Mouse (Mus musculus): ENCODE data around the gene Gtf2e1. TPM values are rescaled to one million over a fixed set of nuclear protein-coding genes. Genes with fewer than 3 reads are reported as not detected.

Gene Gtf2e1
- 45.4 and 50.1 TPM in 2 replicates for polyA plus RNA-seq (2014; fragmentation: Nextera tagmentation; extraction: Ambion mirVana)

GRCm38 (mm10) chr16:37539611-37540580 is at the start of gene Gtf2e1, which contains the start of gene Rabl3:
Gene Gtf2e1 (minus strand): TSS chr16:37539789.
Gene Rabl3 (plus strand): TSS chr16:37539885.
- Histone ChIP-seq H3K9ac (ENCODE audit: low read length) (peak within 1 kb of the TSS; percentile 84), H3K4me3 (ENCODE audit: low read depth, low read length) (peak within 1 kb of the TSS; percentile 84), H3K4me2 (ENCODE audit: low read depth, severe bottlenecking) (peak within 1 kb of the TSS; percentile 80), H3K4me1 (ENCODE audit: control insufficient read depth, insufficient read depth, low read length) (0 out of 2 replicates have a peak, but pooled peaks cover 2% of the 10 kb centered on the region), H3K9me3 (ENCODE audit: control insufficient read depth, low read length) (no peaks in the 10 kb centered on the region), H3K36me3 (ENCODE audit: control insufficient read depth, insufficient read depth, low read length) (no peaks in the 10 kb centered on the region; the same call in 1 of the 2 replicates), H3K27ac (replicated peaks; ENCODE audit: low read depth, low read length) (peak within 1 kb of the TSS; percentile 80), H3K27me3 (ENCODE audit: control insufficient read depth, insufficient read depth, low read length) (no peaks in the 10 kb centered on the region)
- DNase-seq (ENCODE audit: low spot score) (peak; percentile 96), ATAC-seq (ENCODE audit: insufficient number of reproducible peaks, low FRiP score, low TSS enrichment, low read depth) (peak; percentile 100)
- 2% methylated on average over 41 of the region's 41 CpGs for WGBS

DNA sequence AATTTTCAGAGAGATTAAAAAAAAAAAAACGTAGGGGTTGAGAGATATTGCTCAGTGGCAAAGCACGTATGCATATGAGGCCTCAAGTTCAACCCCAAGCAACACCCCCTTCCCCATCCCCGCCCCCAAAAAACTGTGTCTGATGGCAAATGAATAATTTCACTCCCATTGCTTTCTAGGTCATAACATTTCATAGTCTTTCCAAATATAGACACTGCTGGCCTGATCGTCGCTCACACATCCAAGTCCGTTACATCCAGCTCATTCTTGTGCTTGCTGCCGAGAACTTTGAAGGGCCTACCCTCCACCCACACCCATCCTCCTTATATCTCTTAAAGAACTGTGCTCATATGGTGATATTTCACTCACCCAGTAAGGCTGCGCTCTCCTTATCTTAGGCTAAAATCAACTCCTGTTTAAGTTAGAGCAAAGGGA is 45.6 kb upstream of the Gtf2e1 start:
- H3K36me3 ChIP-seq (ENCODE audit: control insufficient read depth, insufficient read depth, low read length): no peaks in the 10 kb centered on the region
- 0 out of 2 replicates have a peak, but pooled peaks cover 4% of the 10 kb centered on the region for H3K4me1 ChIP-seq (ENCODE audit: control insufficient read depth, insufficient read depth, low read length)
- H3K9ac ChIP-seq (ENCODE audit: low read length): no peak overlapping the region
- no peak overlapping the region for H3K4me3 ChIP-seq (ENCODE audit: low read depth, low read length)
- no peaks in the 10 kb centered on the region for H3K9me3 ChIP-seq (ENCODE audit: control insufficient read depth, low read length)
- WGBS: 76% methylated on average over 8 of the region's 8 CpGs
- ATAC-seq (ENCODE audit: insufficient number of reproducible peaks, low FRiP score, low TSS enrichment, low read depth) (0 out of 2 replicates have a peak, but pooled peaks have one; percentile 26), DNase-seq (ENCODE audit: low spot score) (no peak)
- H3K27ac ChIP-seq (replicated peaks; ENCODE audit: low read depth, low read length): no peak overlapping the region
- no peak overlapping the region for H3K4me2 ChIP-seq (ENCODE audit: low read depth, severe bottlenecking)
- no peaks in the 10 kb centered on the region for H3K27me3 ChIP-seq (ENCODE audit: control insufficient read depth, insufficient read depth, low read length)

GRCm38 (mm10) chr16:37584218-37585035 is 44.8 kb upstream of the Gtf2e1 start:
- H3K9me3 ChIP-seq (ENCODE audit: control insufficient read depth, low read length): no peaks in the 10 kb centered on the region
- ATAC-seq (ENCODE audit: insufficient number of reproducible peaks, low FRiP score, low TSS enrichment, low read depth): peak; percentile 57; the same call in 1 of the 2 replicates
- 5% methylated on average over 25 of the region's 25 CpGs for WGBS

DNA sequence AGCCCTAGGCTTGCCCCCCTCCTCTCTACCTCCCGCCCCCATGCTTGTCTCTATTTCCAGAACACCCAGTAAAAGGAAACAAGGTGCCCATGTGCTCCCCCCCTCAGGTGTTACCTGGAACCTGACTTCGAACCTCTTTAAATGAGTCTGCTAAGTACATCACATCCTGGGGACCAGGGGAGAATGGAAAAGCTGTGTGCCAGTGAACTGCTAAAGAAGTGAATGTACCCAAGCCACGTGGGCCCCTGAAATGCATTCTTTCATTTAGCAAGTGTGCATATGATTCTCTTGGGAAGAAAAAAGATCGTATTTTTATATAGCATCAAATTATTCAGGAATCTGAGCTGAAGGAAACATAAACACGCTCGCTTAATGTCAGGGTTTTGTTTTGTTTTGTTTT is 44.2 kb upstream of the Gtf2e1 start:
- Histone ChIP-seq H3K9me3 (ENCODE audit: control insufficient read depth, low read length) (no peaks in the 10 kb centered on the region), H3K9ac (ENCODE audit: low read length) (no peak overlapping the region), H3K27me3 (ENCODE audit: control insufficient read depth, insufficient read depth, low read length) (no peaks in the 10 kb centered on the region), H3K4me1 (ENCODE audit: control insufficient read depth, insufficient read depth, low read length) (0 out of 2 replicates have a peak, but pooled peaks cover 4% of the 10 kb centered on the region), H3K36me3 (ENCODE audit: control insufficient read depth, insufficient read depth, low read length) (no peaks in the 10 kb centered on the region), H3K27ac (replicated peaks; ENCODE audit: low read depth, low read length) (no peak overlapping the region), H3K4me2 (ENCODE audit: low read depth, severe bottlenecking) (peak overlapping the region; percentile 44), H3K4me3 (ENCODE audit: low read depth, low read length) (no peak overlapping the region)
- WGBS: 52% methylated on average over 6 of the region's 6 CpGs
- DNase-seq (ENCODE audit: low spot score) (no peak), ATAC-seq (ENCODE audit: insufficient number of reproducible peaks, low FRiP score, low TSS enrichment, low read depth) (no peak)

More at GRCm38 (mm10) chr16:37584218-37585035, 44.8 kb upstream of the Gtf2e1 start:
- H3K36me3 ChIP-seq (ENCODE audit: control insufficient read depth, insufficient read depth, low read length): no peaks in the 10 kb centered on the region
- H3K4me3 ChIP-seq (ENCODE audit: low read depth, low read length): peak overlapping the region; percentile 15
- 0 out of 2 replicates have a peak, but pooled peaks cover 4% of the 10 kb centered on the region for H3K4me1 ChIP-seq (ENCODE audit: control insufficient read depth, insufficient read depth, low read length)
- peak; percentile 58 for DNase-seq (ENCODE audit: low spot score)
- H3K27ac ChIP-seq (replicated peaks; ENCODE audit: low read depth, low read length): no peak overlapping the region
- peak overlapping the region; percentile 45; the same call in 1 of the 2 replicates for H3K9ac ChIP-seq (ENCODE audit: low read length)
- H3K27me3 ChIP-seq (ENCODE audit: control insufficient read depth, insufficient read depth, low read length): no peaks in the 10 kb centered on the region
- H3K4me2 ChIP-seq (ENCODE audit: low read depth, severe bottlenecking): peak overlapping the region; percentile 44

DNA sequence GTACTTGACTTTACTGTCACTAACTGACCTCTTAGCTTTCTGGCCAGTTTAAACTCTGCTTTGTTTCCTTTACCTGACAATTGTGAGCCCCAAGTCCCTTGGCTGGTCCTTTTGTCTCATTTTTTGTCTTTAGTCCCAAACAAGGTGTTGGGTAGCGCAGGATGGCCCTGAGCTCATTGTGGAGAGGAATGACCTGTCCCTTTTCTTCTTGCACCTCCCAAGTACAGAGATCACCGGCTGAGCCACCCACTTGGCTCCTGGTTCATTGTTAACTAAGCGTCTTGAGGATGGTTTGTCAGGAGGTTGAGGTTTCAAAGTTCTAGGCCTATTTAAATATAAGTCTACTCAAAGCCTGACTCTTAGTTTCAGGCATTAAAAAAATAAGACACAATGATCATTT is 43.7 kb upstream of the Gtf2e1 start:
- no peak overlapping the region for H3K27ac ChIP-seq (replicated peaks; ENCODE audit: low read depth, low read length)
- H3K9ac ChIP-seq (ENCODE audit: low read length): no peak overlapping the region
- DNase-seq (ENCODE audit: low spot score): no peak
- no peaks in the 10 kb centered on the region for H3K9me3 ChIP-seq (ENCODE audit: control insufficient read depth, low read length)
- no peak overlapping the region for H3K4me3 ChIP-seq (ENCODE audit: low read depth, low read length)
- no peak for ATAC-seq (ENCODE audit: insufficient number of reproducible peaks, low FRiP score, low TSS enrichment, low read depth)
- H3K4me1 ChIP-seq (ENCODE audit: control insufficient read depth, insufficient read depth, low read length): 0 out of 2 replicates have a peak, but pooled peaks cover 6% of the 10 kb centered on the region
- no peak overlapping the region for H3K4me2 ChIP-seq (ENCODE audit: low read depth, severe bottlenecking)
- no peaks in the 10 kb centered on the region for H3K27me3 ChIP-seq (ENCODE audit: control insufficient read depth, insufficient read depth, low read length)
- 90% methylated on average over 3 of the region's 3 CpGs for WGBS
- H3K36me3 ChIP-seq (ENCODE audit: control insufficient read depth, insufficient read depth, low read length): no peaks in the 10 kb centered on the region

GRCm38 (mm10) chr16:37581901-37582300 is 42.3 kb upstream of the Gtf2e1 start:
- H3K9ac ChIP-seq (ENCODE audit: low read length): no peak overlapping the region
- H3K4me1 ChIP-seq (ENCODE audit: control insufficient read depth, insufficient read depth, low read length): 0 out of 2 replicates have a peak, but pooled peaks cover 7% of the 10 kb centered on the region
- no peaks in the 10 kb centered on the region for H3K9me3 ChIP-seq (ENCODE audit: control insufficient read depth, low read length)
- H3K4me2 ChIP-seq (ENCODE audit: low read depth, severe bottlenecking): no peak overlapping the region
- no peak for ATAC-seq (ENCODE audit: insufficient number of reproducible peaks, low FRiP score, low TSS enrichment, low read depth)
- H3K36me3 ChIP-seq (ENCODE audit: control insufficient read depth, insufficient read depth, low read length): no peaks in the 10 kb centered on the region
- H3K4me3 ChIP-seq (ENCODE audit: low read depth, low read length): no peak overlapping the region
- no peaks in the 10 kb centered on the region for H3K27me3 ChIP-seq (ENCODE audit: control insufficient read depth, insufficient read depth, low read length)
- H3K27ac ChIP-seq (replicated peaks; ENCODE audit: low read depth, low read length): no peak overlapping the region
- no peak for DNase-seq (ENCODE audit: low spot score)
- WGBS: 89% methylated on average over 3 of the region's 3 CpGs

DNA sequence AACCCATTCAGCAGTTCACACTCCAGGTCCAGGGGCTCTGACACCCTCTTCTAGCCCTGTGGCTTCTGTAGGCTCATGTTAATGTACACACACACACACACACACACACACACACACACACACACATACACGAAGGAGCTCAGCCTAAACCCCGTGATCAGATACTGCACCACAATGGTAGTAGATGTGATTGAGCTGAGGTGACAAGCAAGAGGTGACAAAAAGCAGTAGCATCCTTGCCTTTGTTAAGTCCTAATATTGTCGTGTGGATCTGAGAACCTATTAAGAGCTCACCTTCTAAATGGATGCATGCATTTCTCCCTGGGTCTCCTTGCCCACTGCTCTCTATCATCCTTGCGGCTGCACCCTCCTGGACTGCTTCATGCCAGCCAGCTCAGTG is 41.1 kb upstream of the Gtf2e1 start:
- WGBS: 80% methylated on average over 4 of the region's 4 CpGs

GRCm38 (mm10) chr16:37579994-37580393 is 40.4 kb upstream of the Gtf2e1 start, which contains the start of gene Hgd:
Gene Hgd (plus strand): TSS chr16:37580153.
- Histone ChIP-seq H3K4me3 (ENCODE audit: low read depth, low read length) (no peak within 1 kb of the TSS), H3K27me3 (ENCODE audit: control insufficient read depth, insufficient read depth, low read length) (no peaks in the 10 kb centered on the region), H3K9me3 (ENCODE audit: control insufficient read depth, low read length) (no peaks in the 10 kb centered on the region), H3K9ac (ENCODE audit: low read length) (no peak within 1 kb of the TSS), H3K4me1 (ENCODE audit: control insufficient read depth, insufficient read depth, low read length) (0 out of 2 replicates have a peak, but pooled peaks cover 7% of the 10 kb centered on the region), H3K4me2 (ENCODE audit: low read depth, severe bottlenecking) (no peak within 1 kb of the TSS), H3K36me3 (ENCODE audit: control insufficient read depth, insufficient read depth, low read length) (no peaks in the 10 kb centered on the region), H3K27ac (replicated peaks; ENCODE audit: low read depth, low read length) (no peak within 1 kb of the TSS)
- 64% methylated on average over 4 of the region's 4 CpGs for WGBS
- DNase-seq (ENCODE audit: low spot score) (no peak), ATAC-seq (ENCODE audit: insufficient number of reproducible peaks, low FRiP score, low TSS enrichment, low read depth) (no peak)

More for the DNA sequence above, 41.1 kb upstream of the Gtf2e1 start:
- Histone ChIP-seq H3K9me3 (ENCODE audit: control insufficient read depth, low read length) (no peaks in the 10 kb centered on the region), H3K4me1 (ENCODE audit: control insufficient read depth, insufficient read depth, low read length) (0 out of 2 replicates have a peak, but pooled peaks cover 7% of the 10 kb centered on the region), H3K4me3 (ENCODE audit: low read depth, low read length) (no peak overlapping the region), H3K4me2 (ENCODE audit: low read depth, severe bottlenecking) (no peak overlapping the region), H3K36me3 (ENCODE audit: control insufficient read depth, insufficient read depth, low read length) (no peaks in the 10 kb centered on the region), H3K27ac (replicated peaks; ENCODE audit: low read depth, low read length) (no peak overlapping the region), H3K9ac (ENCODE audit: low read length) (no peak overlapping the region), H3K27me3 (ENCODE audit: control insufficient read depth, insufficient read depth, low read length) (no peaks in the 10 kb centered on the region)
- ATAC-seq (ENCODE audit: insufficient number of reproducible peaks, low FRiP score, low TSS enrichment, low read depth) (no peak), DNase-seq (ENCODE audit: low spot score) (no peak)

Data from limb, embryonic 11.5 days (tissue).